Mouse (Mus musculus): ENCODE data around the gene Irf2. TPM values are rescaled to one million over a fixed set of nuclear protein-coding genes. Genes with fewer than 3 reads are reported as not detected.

Irf2 gene
- 11.1 and 14.3 TPM in 2 replicates for polyA plus RNA-seq (2014; fragmentation: Nextera tagmentation; extraction: Ambion mirVana)

- Histone ChIP-seq H3K27me3 (ENCODE audit: control insufficient read depth, insufficient read depth, low read length) (no peaks in the 10 kb centered on the region), H3K36me3 (ENCODE audit: control insufficient read depth, insufficient read depth, low read length) (no peaks in the 10 kb centered on the region), H3K4me1 (replicated peaks; ENCODE audit: control insufficient read depth, insufficient read depth, low read length) (no peaks in the 10 kb centered on the region; the same call in 1 of the 2 replicates), H3K27ac (ENCODE audit: low read depth, low read length) (peak within 1 kb of the TSS; percentile 87), H3K9ac (ENCODE audit: low read depth, low read length) (peak within 1 kb of the TSS; percentile 98), H3K9me3 (ENCODE audit: control insufficient read depth, low read length) (no peaks in the 10 kb centered on the region), H3K4me3 (ENCODE audit: low read depth, low read length) (peak within 1 kb of the TSS; percentile 84), H3K4me2 (replicated peaks; ENCODE audit: low read depth, low read length) (peak within 1 kb of the TSS; percentile 83)
- peak; percentile 85 for DNase-seq (ENCODE audit: low spot score)
- WGBS = under 1% methylated on average over 48 of the region's 51 CpGs
- peak; percentile 77 for ATAC-seq (ENCODE audit: low FRiP score)
These were observed at the start of gene Irf2 for GRCm38 (mm10) chr8:46739003-46739949. Irf2 (plus strand) TSS chr8:46739732.

- Histone ChIP-seq H3K27me3 (ENCODE audit: control insufficient read depth, insufficient read depth, low read length) (no peaks in the 10 kb centered on the region), H3K4me3 (ENCODE audit: low read depth, low read length) (no peak overlapping the region), H3K36me3 (ENCODE audit: control insufficient read depth, insufficient read depth, low read length) (no peaks in the 10 kb centered on the region), H3K9ac (ENCODE audit: low read depth, low read length) (no peak overlapping the region), H3K9me3 (ENCODE audit: control insufficient read depth, low read length) (no peaks in the 10 kb centered on the region), H3K4me1 (replicated peaks; ENCODE audit: control insufficient read depth, insufficient read depth, low read length) (peaks cover 2% of the 10 kb centered on the region; the same call in 1 of the 2 replicates), H3K27ac (ENCODE audit: low read depth, low read length) (no peak overlapping the region), H3K4me2 (replicated peaks; ENCODE audit: low read depth, low read length) (no peak overlapping the region)
- no peak for ATAC-seq (ENCODE audit: low FRiP score)
- WGBS = 22% methylated on average over 5 of the region's 5 CpGs
- peak; percentile 4 for DNase-seq (ENCODE audit: low spot score)
These were observed 49.4 kb upstream of the Irf2 start for GRCm38 (mm10) chr8:46690111-46690510.

- H3K4me3 ChIP-seq (ENCODE audit: low read depth, low read length) = no peak overlapping the region
- DNase-seq (ENCODE audit: low spot score) = peak; percentile 6
- no peak overlapping the region for H3K9ac ChIP-seq (ENCODE audit: low read depth, low read length)
- WGBS = 72% methylated on average over 5 of the region's 5 CpGs
- peaks cover 2% of the 10 kb centered on the region; the same call in 1 of the 2 replicates for H3K4me1 ChIP-seq (replicated peaks; ENCODE audit: control insufficient read depth, insufficient read depth, low read length)
- ATAC-seq (ENCODE audit: low FRiP score) = no peak
- H3K36me3 ChIP-seq (ENCODE audit: control insufficient read depth, insufficient read depth, low read length) = no peaks in the 10 kb centered on the region
- no peaks in the 10 kb centered on the region for H3K27me3 ChIP-seq (ENCODE audit: control insufficient read depth, insufficient read depth, low read length)
- no peak overlapping the region for H3K27ac ChIP-seq (ENCODE audit: low read depth, low read length)
- no peak overlapping the region for H3K4me2 ChIP-seq (replicated peaks; ENCODE audit: low read depth, low read length)
- no peaks in the 10 kb centered on the region for H3K9me3 ChIP-seq (ENCODE audit: control insufficient read depth, low read length)
These were observed 49.0 kb upstream of the Irf2 start for GRCm38 (mm10) chr8:46690581-46690980.

- no peak overlapping the region for H3K4me3 ChIP-seq (ENCODE audit: low read depth, low read length)
- H3K4me2 ChIP-seq (replicated peaks; ENCODE audit: low read depth, low read length) = no peak overlapping the region
- ATAC-seq (ENCODE audit: low FRiP score) = no peak
- H3K27ac ChIP-seq (ENCODE audit: low read depth, low read length) = no peak overlapping the region
- H3K36me3 ChIP-seq (ENCODE audit: control insufficient read depth, insufficient read depth, low read length) = no peaks in the 10 kb centered on the region
- peak; percentile 10 for DNase-seq (ENCODE audit: low spot score)
- no peaks in the 10 kb centered on the region for H3K9me3 ChIP-seq (ENCODE audit: control insufficient read depth, low read length)
- 50% methylated on average over 7 of the region's 7 CpGs for WGBS
- no peak overlapping the region for H3K9ac ChIP-seq (ENCODE audit: low read depth, low read length)
- H3K27me3 ChIP-seq (ENCODE audit: control insufficient read depth, insufficient read depth, low read length) = no peaks in the 10 kb centered on the region
- H3K4me1 ChIP-seq (replicated peaks; ENCODE audit: control insufficient read depth, insufficient read depth, low read length) = peaks cover 2% of the 10 kb centered on the region; the same call in 1 of the 2 replicates
These were observed 48.2 kb upstream of the Irf2 start for GRCm38 (mm10) chr8:46691360-46691759.

- Histone ChIP-seq H3K27ac (ENCODE audit: low read depth, low read length) (no peak overlapping the region), H3K9ac (ENCODE audit: low read depth, low read length) (no peak overlapping the region), H3K4me1 (replicated peaks; ENCODE audit: control insufficient read depth, insufficient read depth, low read length) (0 out of 2 replicates have a peak, but pooled peaks cover 2% of the 10 kb centered on the region), H3K4me3 (ENCODE audit: low read depth, low read length) (no peak overlapping the region), H3K27me3 (ENCODE audit: control insufficient read depth, insufficient read depth, low read length) (no peaks in the 10 kb centered on the region), H3K9me3 (ENCODE audit: control insufficient read depth, low read length) (no peaks in the 10 kb centered on the region), H3K4me2 (replicated peaks; ENCODE audit: low read depth, low read length) (no peak overlapping the region), H3K36me3 (ENCODE audit: control insufficient read depth, insufficient read depth, low read length) (no peaks in the 10 kb centered on the region)
- WGBS = 81% methylated on average over 15 of the region's 15 CpGs
- no peak for DNase-seq (ENCODE audit: low spot score)
- ATAC-seq (ENCODE audit: low FRiP score) = no peak
These were observed 43.1 kb upstream of the Irf2 start for GRCm38 (mm10) chr8:46696256-46697041.

DNA sequence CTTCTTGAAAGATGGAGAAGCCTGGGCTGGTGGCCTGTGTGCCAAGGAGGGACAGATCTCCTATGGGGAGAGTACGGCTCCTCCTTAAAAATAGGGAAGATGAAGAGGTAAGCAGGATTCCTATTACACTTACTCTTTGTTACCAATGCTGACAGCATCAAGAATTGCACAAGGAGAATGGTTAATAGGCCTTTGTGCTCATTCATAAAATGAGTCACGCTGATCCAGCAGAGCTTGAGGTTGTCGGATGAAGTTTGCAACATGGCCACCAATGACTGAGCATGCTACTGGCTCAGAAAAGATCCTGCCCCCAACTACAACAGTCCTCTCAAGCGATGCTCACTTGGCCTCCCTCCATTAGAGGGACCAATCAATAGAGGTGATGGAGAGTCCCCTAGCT lies 42.0 kb upstream of the Irf2 start:
- no peak overlapping the region for H3K9ac ChIP-seq (ENCODE audit: low read depth, low read length)
- no peak overlapping the region for H3K4me3 ChIP-seq (ENCODE audit: low read depth, low read length)
- ATAC-seq (ENCODE audit: low FRiP score) (no peak), DNase-seq (ENCODE audit: low spot score) (no peak)
- H3K4me1 ChIP-seq (replicated peaks; ENCODE audit: control insufficient read depth, insufficient read depth, low read length) = 0 out of 2 replicates have a peak, but pooled peaks cover 2% of the 10 kb centered on the region
- no peaks in the 10 kb centered on the region for H3K27me3 ChIP-seq (ENCODE audit: control insufficient read depth, insufficient read depth, low read length)
- H3K27ac ChIP-seq (ENCODE audit: low read depth, low read length) = no peak overlapping the region
- WGBS = 77% methylated on average over 4 of the region's 4 CpGs
- H3K36me3 ChIP-seq (ENCODE audit: control insufficient read depth, insufficient read depth, low read length) = no peaks in the 10 kb centered on the region
- H3K9me3 ChIP-seq (ENCODE audit: control insufficient read depth, low read length) = no peaks in the 10 kb centered on the region
- no peak overlapping the region for H3K4me2 ChIP-seq (replicated peaks; ENCODE audit: low read depth, low read length)

DNA sequence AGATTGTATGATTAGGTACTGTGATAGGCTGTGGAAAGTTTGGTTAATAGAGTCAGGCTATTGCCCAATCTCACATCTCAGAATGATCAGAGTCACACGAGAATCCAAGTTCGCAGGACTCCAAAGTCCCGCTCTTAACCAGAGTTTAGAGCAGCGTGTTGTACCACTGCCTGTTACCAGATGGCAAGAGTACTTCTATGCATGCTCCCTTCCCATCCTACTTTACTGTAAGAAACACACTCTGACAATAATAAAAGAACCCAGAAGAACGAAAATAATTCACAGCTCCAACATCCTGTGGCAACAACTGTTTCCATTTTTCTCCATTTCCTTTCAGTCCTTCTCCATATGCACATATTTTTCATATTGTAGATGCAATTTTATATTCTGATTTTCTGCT lies 41.4 kb upstream of the Irf2 start:
- WGBS = 95% methylated on average over 5 of the region's 5 CpGs

DNA sequence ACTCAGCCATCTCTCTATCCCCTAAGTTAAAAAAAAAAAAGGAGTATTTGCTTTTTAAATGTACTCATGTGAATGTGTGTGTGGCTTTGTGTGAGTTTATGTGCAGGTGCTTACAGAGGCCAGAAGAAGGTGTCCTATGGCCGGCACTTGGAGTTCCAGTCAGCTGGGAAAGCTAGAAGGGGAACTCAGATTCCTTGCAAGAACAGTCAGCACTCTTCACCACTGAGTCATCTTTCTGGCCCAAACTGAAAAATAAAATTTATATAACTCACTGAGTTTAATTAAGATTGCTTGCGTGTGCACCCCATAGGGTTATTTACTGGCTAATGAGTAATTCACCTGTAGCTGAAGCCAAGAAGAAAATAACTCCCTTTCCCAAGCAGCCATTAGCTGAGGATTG lies 34.4 kb upstream of the Irf2 start:
- no peaks in the 10 kb centered on the region for H3K36me3 ChIP-seq (ENCODE audit: control insufficient read depth, insufficient read depth, low read length)
- H3K9ac ChIP-seq (ENCODE audit: low read depth, low read length) = no peak overlapping the region
- no peak overlapping the region for H3K4me2 ChIP-seq (replicated peaks; ENCODE audit: low read depth, low read length)
- no peak overlapping the region for H3K27ac ChIP-seq (ENCODE audit: low read depth, low read length)
- no peaks in the 10 kb centered on the region for H3K27me3 ChIP-seq (ENCODE audit: control insufficient read depth, insufficient read depth, low read length)
- no peaks in the 10 kb centered on the region for H3K4me1 ChIP-seq (replicated peaks; ENCODE audit: control insufficient read depth, insufficient read depth, low read length)
- DNase-seq (ENCODE audit: low spot score) = no peak
- H3K9me3 ChIP-seq (ENCODE audit: control insufficient read depth, low read length) = no peaks in the 10 kb centered on the region
- 90% methylated on average over 2 of the region's 2 CpGs for WGBS
- no peak for ATAC-seq (ENCODE audit: low FRiP score)
- H3K4me3 ChIP-seq (ENCODE audit: low read depth, low read length) = no peak overlapping the region

More for the DNA sequence above, 41.4 kb upstream of the Irf2 start:
- H3K27me3 ChIP-seq (ENCODE audit: control insufficient read depth, insufficient read depth, low read length) = no peaks in the 10 kb centered on the region
- H3K9ac ChIP-seq (ENCODE audit: low read depth, low read length) = no peak overlapping the region
- H3K4me1 ChIP-seq (replicated peaks; ENCODE audit: control insufficient read depth, insufficient read depth, low read length) = no peaks in the 10 kb centered on the region
- no peak overlapping the region for H3K4me3 ChIP-seq (ENCODE audit: low read depth, low read length)
- H3K4me2 ChIP-seq (replicated peaks; ENCODE audit: low read depth, low read length) = no peak overlapping the region
- H3K36me3 ChIP-seq (ENCODE audit: control insufficient read depth, insufficient read depth, low read length) = no peaks in the 10 kb centered on the region
- no peak overlapping the region for H3K27ac ChIP-seq (ENCODE audit: low read depth, low read length)
- no peaks in the 10 kb centered on the region for H3K9me3 ChIP-seq (ENCODE audit: control insufficient read depth, low read length)
- no peak for DNase-seq (ENCODE audit: low spot score)
- ATAC-seq (ENCODE audit: low FRiP score) = no peak

Measured in hindbrain, embryonic 11.5 days (tissue).